26 mouse cellular contexts compared by ENCODE assay signal in the genomic region with DNA sequence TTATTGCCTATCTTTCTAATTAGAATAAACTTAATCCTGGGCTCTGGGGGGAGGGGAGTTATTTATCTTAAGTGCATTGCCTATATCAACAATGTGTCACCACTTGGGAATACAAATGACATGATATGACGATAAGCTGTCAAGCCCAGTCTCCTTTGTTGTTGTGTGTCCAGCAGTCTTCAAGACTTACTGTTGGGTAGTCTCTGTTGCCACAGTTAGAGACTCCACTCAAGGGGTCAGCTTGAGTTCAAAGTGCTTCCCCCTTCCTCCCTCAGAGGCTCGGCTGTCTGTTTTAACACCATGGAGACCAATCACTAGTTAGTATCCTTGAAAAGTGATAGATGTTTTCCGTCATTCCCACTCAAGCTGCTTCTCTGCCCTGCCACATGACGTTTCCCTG.
"Had no signal": no experiment of that assay in that cellular context is flagged by ENCODE, and none has a peak within 500 bp of the region (broad histone marks: within the 10 kb centered on the region; RNA-seq: fewer than 3 reads in every experiment).

No protein-coding gene starts in this region.

- H3K9ac ChIP-seq: heart, embryonic 12.5 days; heart, embryonic 15.5 days; hindbrain, embryonic 12.5 days; hindbrain, embryonic 14.5 days; intestine, embryonic 15.5 days; limb, embryonic 12.5 days had no signal

- H3K4me3 ChIP-seq: gastrocnemius, adult 2 months; heart, embryonic 10.5 days; heart, embryonic 12.5 days; heart, embryonic 15.5 days; hindbrain, embryonic 10.5 days; hindbrain, embryonic 12.5 days; intestine, embryonic 15.5 days; layer of hippocampus, adult 2 months; left cerebral cortex, adult 2 months; limb, embryonic 10.5 days; limb, embryonic 12.5 days had no signal

- ATAC-seq: hindbrain, embryonic 16.5 days; inflammation-experienced regulatory T-cells, adult 6 months; intestine, embryonic 15.5 days; intestine, postnatal 0 days had no signal

- H3K9me3 ChIP-seq: heart, embryonic 10.5 days; heart, embryonic 12.5 days; heart, embryonic 15.5 days; hindbrain, embryonic 10.5 days; hindbrain, embryonic 12.5 days; intestine, embryonic 15.5 days; limb, embryonic 10.5 days; limb, embryonic 12.5 days had no signal

- DNase-seq: gastrocnemius, adult 2 months; gastrocnemius, postnatal 10 days; gastrocnemius, postnatal 25 days; heart, adult 18-20 months; heart, postnatal 14 days; heart, postnatal 36 days; kidney, adult 18-20 months; kidney, adult 8-10 months; kidney, postnatal 10 days; kidney, postnatal 25 days; kidney, postnatal 4 days; liver had no signal

- H3K27me3 ChIP-seq: heart, embryonic 12.5 days; heart, embryonic 15.5 days; hindbrain, embryonic 12.5 days; intestine, embryonic 15.5 days; limb, embryonic 12.5 days had no signal

- H3K4me2 ChIP-seq: heart, embryonic 12.5 days; heart, embryonic 15.5 days; hindbrain, embryonic 12.5 days; hindbrain, embryonic 14.5 days; intestine, embryonic 15.5 days; limb, embryonic 12.5 days had no signal

- H3K4me1 ChIP-seq: heart, embryonic 10.5 days; heart, embryonic 15.5 days; hindbrain, embryonic 10.5 days; hindbrain, embryonic 12.5 days; intestine, embryonic 15.5 days; limb, embryonic 10.5 days; limb, embryonic 12.5 days had no signal

- H3K36me3 ChIP-seq: heart, embryonic 10.5 days; heart, embryonic 12.5 days; heart, embryonic 15.5 days; hindbrain, embryonic 10.5 days; hindbrain, embryonic 12.5 days; intestine, embryonic 15.5 days; limb, embryonic 10.5 days; limb, embryonic 12.5 days had no signal

- H3K27ac ChIP-seq: gastrocnemius, adult 2 months; heart, embryonic 10.5 days; heart, embryonic 15.5 days; hindbrain, embryonic 10.5 days; hindbrain, embryonic 12.5 days; hindbrain, embryonic 14.5 days; intestine, embryonic 15.5 days; layer of hippocampus, adult 2 months; left cerebral cortex, adult 2 months; limb, embryonic 10.5 days; limb, embryonic 12.5 days had no signal
